Mouse (Mus musculus) olfactory bulb, adult 2 months (tissue): Measurements from ENCODE around the gene Ikzf1.

ENCODE experiments used
- CTCF ChIP-seq: fragments of 200-500 bp; IDR thresholded peaks from 2 replicates; pipeline ENCODE4 v1.5.1; 2012; ENCODE audit warnings: low read depth, mild to moderate bottlenecking, low read length, moderate library complexity; ENCODE audit not compliant: insufficient read depth
- POLR2A ChIP-seq: fragments of 200-500 bp; IDR thresholded peaks from 2 replicates; pipeline ENCODE4 v1.6.1; 2012; ENCODE audit warnings: mild to moderate bottlenecking, low read depth, low read length, moderate library complexity; ENCODE audit not compliant: insufficient read depth

DNA sequence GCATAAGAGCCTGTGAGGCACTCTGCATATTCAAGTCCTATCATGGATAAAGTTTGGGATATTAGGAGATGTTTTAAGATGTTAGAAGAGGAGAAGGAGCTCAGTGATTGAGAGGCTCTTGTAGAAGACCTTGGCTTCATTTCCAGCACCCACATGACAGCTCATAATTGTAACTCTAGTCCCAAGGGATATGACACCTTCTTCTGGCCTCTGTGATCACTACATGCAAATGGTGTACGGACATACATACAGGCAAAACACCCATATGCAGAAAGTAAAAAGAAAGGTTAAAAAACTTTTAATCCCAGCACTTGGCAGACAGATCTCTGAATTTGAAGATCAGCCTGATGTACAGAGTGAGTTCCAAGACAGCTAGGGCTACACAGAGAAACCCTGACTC is 113.9 kb downstream of the Ikzf1 start:
- no peak for TF ChIP-seq CTCF
- no peak for TF ChIP-seq POLR2A
